Mouse (Mus musculus) v-Abl transformed pro-B cells (cell line): ENCODE results near the gene Acpp.
"Not testable (repeated sequence)": the region's sequence is repeated elsewhere in the genome, so short reads cannot be mapped to it uniquely, and the experiment has no call there.

Experiments used
- in situ Hi-C, 2 experiments: fragments of 400-800 bp; cut with MboI; formaldehyde crosslinking; loops; one replicate each; pipeline ENCODE4 v1.15.1; 2025; ENCODE audit not compliant: unreplicated experiment in 2 of 2

Acpp gene

GRCm38 (mm10) chr9:104337183-104337931 lies at the start of gene Acpp:
Gene Acpp, minus strand, starts transcription at chr9:104337748.
- in situ Hi-C loops = no loop called here

- in situ Hi-C loops = loop anchor here in 1 of 2 experiments (5.0 kb wide), 1 partner anchor 345 kb away; no protein-coding TSS in a partner anchor
These were observed 45.1 kb upstream of the Acpp start for GRCm38 (mm10) chr9:104382571-104383170.

- in situ Hi-C loops = loop anchor here (5.0 to 10.0 kb wide), 7 partner anchors 102 to 345 kb away; partner anchors contain the start of genes Acad11 (in 1 of the 2) and Uba5 (in 1 of the 2)
These were observed 42.1 kb upstream of the Acpp start for GRCm38 (mm10) chr9:104379532-104380162.

- in situ Hi-C loops = loop anchor here (5.0 to 10.0 kb wide), 6 partner anchors 98 to 341 kb away; partner anchors contain the start of genes Acad11 (in 1 of the 2) and Uba5 (in 1 of the 2)
These were observed 38.0 kb upstream of the Acpp start for GRCm38 (mm10) chr9:104375573-104375972.

GRCm38 (mm10) chr9:104373253-104373652 lies 35.7 kb upstream of the Acpp start:
- in situ Hi-C loops = loop anchor here (10.0 kb wide), 4 partner anchors 98 to 338 kb away; partner anchors contain the start of genes Acad11 (in 1 of the 2) and Uba5 (in 1 of the 2)

GRCm38 (mm10) chr9:104366983-104367382 lies 29.4 kb upstream of the Acpp start:
- in situ Hi-C loops = no loop called here

- in situ Hi-C loops = not testable (repeated sequence)
These were observed 24.4 kb upstream of the Acpp start for GRCm38 (mm10) chr9:104361951-104362350.

GRCm38 (mm10) chr9:104361073-104361891 lies 23.7 kb upstream of the Acpp start:
- in situ Hi-C loops = no loop called here

- in situ Hi-C loops = no loop called here
These were observed 22.8 kb upstream of the Acpp start for GRCm38 (mm10) chr9:104360389-104360788.

GRCm38 (mm10) chr9:104355521-104356270 lies 18.1 kb upstream of the Acpp start:
- in situ Hi-C loops = loop anchor here in 1 of 2 experiments (5.0 kb wide), 1 partner anchor 38 kb away; no protein-coding TSS in a partner anchor

GRCm38 (mm10) chr9:104344136-104344535 lies 6.6 kb upstream of the Acpp start:
- in situ Hi-C loops = no loop called here

GRCm38 (mm10) chr9:104339483-104339882 lies 1.9 kb upstream of the Acpp start:
- in situ Hi-C loops = no loop called here

- in situ Hi-C loops = no loop called here
These were observed 1.2 kb upstream of the Acpp start for GRCm38 (mm10) chr9:104338489-104339427.

- in situ Hi-C loops = no loop called here
These were observed 6.2 kb downstream of the Acpp start for GRCm38 (mm10) chr9:104331301-104331700.

- in situ Hi-C loops = no loop called here
These were observed 8.9 kb downstream of the Acpp start for GRCm38 (mm10) chr9:104328655-104329054.

GRCm38 (mm10) chr9:104321519-104321918 lies 16.0 kb downstream of the Acpp start:
- in situ Hi-C loops = no loop called here

GRCm38 (mm10) chr9:104316351-104316750 lies 21.2 kb downstream of the Acpp start:
- in situ Hi-C loops = loop anchor here in 1 of 2 experiments (5.0 kb wide), 1 partner anchor 41 kb away; no protein-coding TSS in a partner anchor

- in situ Hi-C loops = loop anchor here in 1 of 2 experiments (5.0 kb wide), 1 partner anchor 42 kb away; no protein-coding TSS in a partner anchor
These were observed 22.0 kb downstream of the Acpp start for GRCm38 (mm10) chr9:104315499-104315898.
